Mouse (Mus musculus): ENCODE data around the gene Rnf114. TPM values are rescaled to one million over a fixed set of nuclear protein-coding genes. Genes with fewer than 3 reads are reported as not detected.

Rnf114 gene
- total and polyA plus RNA-seq, 3 experiments: 40.8 to 50.4 (median 45.6) TPM

DNA sequence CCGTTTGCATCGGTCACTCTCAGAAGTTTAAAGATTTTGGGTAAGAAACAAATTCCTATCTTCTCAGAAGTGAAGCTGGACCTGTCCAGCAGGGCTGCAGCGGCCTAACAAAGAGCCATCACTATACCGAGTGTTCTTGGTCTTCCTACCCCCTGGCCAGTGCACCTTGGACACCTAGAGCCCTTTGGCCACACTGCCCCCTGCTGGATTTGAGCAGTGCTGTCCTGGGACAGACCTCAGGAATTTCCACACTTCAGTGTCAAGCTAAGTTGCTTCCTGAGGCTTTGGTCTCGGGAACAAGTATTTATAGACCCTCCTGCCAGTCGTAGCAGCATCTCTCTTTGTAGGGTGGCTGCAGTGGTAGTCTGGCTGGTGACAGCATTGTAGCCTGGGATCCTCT is 29.5 kb upstream of the Rnf114 start:
- in situ Hi-C loops (cut with MboI; ENCODE audit: low pct_ligation_motif_present, low pct_unique_long_range_greater_than_20kb, low sequenced_read_pairs): no loop called here

DNA sequence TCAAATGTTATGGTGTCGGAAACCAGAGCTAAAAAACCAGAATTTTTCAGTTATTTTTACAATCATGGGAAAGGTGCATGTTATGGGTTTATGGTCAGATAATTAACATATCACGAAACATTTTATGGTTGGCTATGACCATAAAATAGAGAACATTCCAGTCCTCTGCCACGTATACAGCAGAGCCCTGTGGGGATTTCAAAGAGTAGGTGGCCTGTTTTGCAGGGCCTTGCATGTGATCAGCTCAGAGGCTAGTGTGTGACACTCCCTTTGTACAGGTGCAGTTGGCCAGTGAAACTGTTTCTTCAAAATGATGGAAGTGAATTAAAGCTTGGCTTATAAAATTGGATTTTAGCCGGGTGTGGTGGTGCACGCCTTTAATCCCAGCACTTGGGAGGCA is 28.6 kb upstream of the Rnf114 start:
- Histone ChIP-seq H3K4me3 (replicated peaks in 1 of 3; ENCODE audit: low read depth in 2 of 3, low read length in 2 of 3, poor library complexity in 1 of 3) (no peak overlapping the region), H3K79me2 (replicated peaks; ENCODE audit: control insufficient read depth, extremely low read depth, insufficient read depth, poor library complexity, severe bottlenecking) (no peaks in the 10 kb centered on the region), H3K27me3 (replicated peaks) (no peaks in the 10 kb centered on the region), H3K27ac (ENCODE audit: insufficient read depth, low read depth) (no peak overlapping the region), H3K4me1 (ENCODE audit: control insufficient read depth in 1 of 2, insufficient read depth in 2 of 2) (peaks cover 11 to 32% of the 10 kb centered on the region in 2 experiments), H3K4me2 (ENCODE audit: insufficient read depth, low read depth, poor library complexity, severe bottlenecking) (no peak overlapping the region), H3K9me3 (replicated peaks; ENCODE audit: low read length) (no peaks in the 10 kb centered on the region), H3K9ac (ENCODE audit: insufficient read depth, low read depth) (no peak overlapping the region), H3K36me3 (replicated peaks in 1 of 2; ENCODE audit: control insufficient read depth in 1 of 2, insufficient read depth in 1 of 2, low read length in 1 of 2) (peaks cover 66 to 85% of the 10 kb centered on the region in 2 experiments)
- DNase-seq (ENCODE audit: extremely low read depth): no peak
- no peak for TF ChIP-seq MAX (IDR thresholded peaks at IDR 0.05; ENCODE audit: low read length)
- TF ChIP-seq PAX5 (IDR thresholded peaks at IDR 0.05; ENCODE audit: low read length): no peak
- TF ChIP-seq MAFK (IDR thresholded peaks at IDR 0.05; ENCODE audit: insufficient replicate concordance, low read length): no peak
- dilution Hi-C loops (cut with MboI; ENCODE audit: extremely low pct_ligation_motif_present, extremely low pct_unique_long_range_greater_than_20kb, low sequenced_read_pairs): no loop called here
- in situ Hi-C loops (cut with MboI; ENCODE audit: low pct_ligation_motif_present, low pct_unique_long_range_greater_than_20kb, low sequenced_read_pairs): no loop called here

More for the DNA sequence above, 29.5 kb upstream of the Rnf114 start:
- TF ChIP-seq POLR2A (IDR thresholded peaks at IDR 0.05; ENCODE audit: low read depth, low read length) (no peak), ZC3H11A (IDR thresholded peaks at IDR 0.05; ENCODE audit: low read depth, low read length) (0 out of 2 replicates have a peak, but pooled peaks have one; percentile 16), ELF1 (IDR thresholded peaks at IDR 0.05; ENCODE audit: low read depth, low read length) (0 out of 2 replicates have a peak, but pooled peaks have one; percentile 10), POLR2AphosphoS2 (IDR thresholded peaks at IDR 0.05; ENCODE audit: low read depth, low read length) (peak; percentile 36; the same call in 1 of the 2 replicates), CTCF (conservative IDR thresholded peaks at IDR 0.05 in 1 of 2, IDR thresholded peaks at IDR 0.05 in 1 of 2; ENCODE audit: low read depth in 2 of 2, low read length in 2 of 2) (peak; percentile 58 to 82; a peak in 3 of 4 replicates), IRF4 (IDR thresholded peaks at IDR 0.05; ENCODE audit: low read depth, low read length) (no peak), RAD21 (IDR thresholded peaks at IDR 0.05; ENCODE audit: low read depth, low read length) (peak; percentile 72), ZKSCAN1 (IDR thresholded peaks at IDR 0.05; ENCODE audit: borderline replicate concordance, low read depth, low read length) (no peak), MAZ (IDR thresholded peaks at IDR 0.05; ENCODE audit: low read depth, low read length) (no peak), MAFK (IDR thresholded peaks at IDR 0.05; ENCODE audit: insufficient replicate concordance, low read length) (no peak), NELFE (IDR thresholded peaks at IDR 0.05; ENCODE audit: low read depth, low read length) (0 out of 2 replicates have a peak, but pooled peaks have one; percentile 28), SMC3 (IDR thresholded peaks at IDR 0.05; ENCODE audit: low read depth, low read length) (peak; percentile 80), ZNF384 (IDR thresholded peaks at IDR 0.05; ENCODE audit: low read depth, low read length) (no peak), SIN3A (IDR thresholded peaks at IDR 0.05; ENCODE audit: low read length) (no peak)
- Histone ChIP-seq H3K4me2 (ENCODE audit: insufficient read depth, low read depth, poor library complexity, severe bottlenecking) (no peak overlapping the region), H3K27ac (ENCODE audit: insufficient read depth, low read depth) (no peak overlapping the region), H3K9ac (ENCODE audit: insufficient read depth, low read depth) (no peak overlapping the region), H3K9me3 (replicated peaks; ENCODE audit: low read length) (no peaks in the 10 kb centered on the region), H3K4me3 (replicated peaks in 1 of 3; ENCODE audit: low read depth in 2 of 3, low read length in 2 of 3, poor library complexity in 1 of 3) (no peak overlapping the region), H3K36me3 (replicated peaks in 1 of 2; ENCODE audit: control insufficient read depth in 1 of 2, insufficient read depth in 1 of 2, low read length in 1 of 2) (peaks cover 66 to 85% of the 10 kb centered on the region in 2 experiments), H3K79me2 (replicated peaks; ENCODE audit: control insufficient read depth, extremely low read depth, insufficient read depth, poor library complexity, severe bottlenecking) (no peaks in the 10 kb centered on the region), H3K4me1 (ENCODE audit: control insufficient read depth in 1 of 2, insufficient read depth in 2 of 2) (peaks cover 5 to 23% of the 10 kb centered on the region in 2 experiments), H3K27me3 (replicated peaks) (no peaks in the 10 kb centered on the region)
- DNase-seq (ENCODE audit: extremely low read depth): peak; percentile 48
- dilution Hi-C loops (cut with MboI; ENCODE audit: extremely low pct_ligation_motif_present, extremely low pct_unique_long_range_greater_than_20kb, low sequenced_read_pairs): no loop called here
